Mouse (Mus musculus): ENCODE results near the gene Ankle1. TPM values are rescaled to one million over a fixed set of nuclear protein-coding genes. Genes with fewer than 3 reads are reported as not detected.
"Not testable (repeated sequence)": the region's sequence is repeated elsewhere in the genome, so short reads cannot be mapped to it uniquely, and the experiment has no call there.

Gene Ankle1
- total and polyA plus RNA-seq, 3 experiments = 0.31 TPM; not detected in 2

DNA sequence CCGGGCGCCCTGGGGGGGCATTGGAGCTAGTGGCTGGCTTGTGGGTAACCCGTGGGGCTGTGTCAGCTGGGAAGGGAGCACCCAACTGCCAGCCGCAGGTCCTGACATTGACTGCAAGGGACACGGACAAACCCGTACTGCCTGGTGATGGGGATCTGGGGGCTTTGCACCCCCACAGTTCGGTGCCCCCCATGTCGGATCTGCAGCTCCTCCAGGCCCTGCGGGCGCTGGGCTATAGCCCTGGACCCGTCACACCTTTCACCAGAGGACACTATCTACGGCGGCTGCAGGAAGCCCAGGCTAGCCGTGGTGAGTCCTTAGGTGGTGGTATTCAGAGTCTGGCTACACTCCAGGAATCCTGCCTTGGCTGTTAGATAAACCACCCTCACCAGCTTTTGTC lies 1.6 kb downstream of the Ankle1 start:
- Histone ChIP-seq H3K79me2 (replicated peaks; ENCODE audit: control insufficient read depth, insufficient read depth, low read length) (no peaks in the 10 kb centered on the region), H3K4me3 (no peak overlapping the region), H3K4me1 (ENCODE audit: control insufficient read depth, insufficient read depth, low read length) (peaks cover 5% of the 10 kb centered on the region), H3K27ac (no peak overlapping the region), H3K36me3 (ENCODE audit: control insufficient read depth, insufficient read depth, low read length) (no peaks in the 10 kb centered on the region), H3K9ac (ENCODE audit: low read depth, low read length) (no peak overlapping the region), H3K27me3 (ENCODE audit: control insufficient read depth, insufficient read depth, low read length) (no peaks in the 10 kb centered on the region)
- intact Hi-C loops (cut with DNase I) = loop anchor here (2.0 kb wide), 1 partner anchor 67 kb away; no protein-coding TSS in a partner anchor
- TF ChIP-seq POLR2A (IDR thresholded peaks at IDR 0.05; ENCODE audit: insufficient read depth, low read depth, low read length) (no peak), EP300 (IDR thresholded peaks at IDR 0.05; ENCODE audit: insufficient read depth, low read depth, low read length) (no peak), CTCF (IDR thresholded peaks at IDR 0.05) (no peak)
- peak in 1 of 2 experiments; percentile 17 for DNase-seq
- 89% methylated on average over 14 of the region's 14 CpGs for WGBS

DNA sequence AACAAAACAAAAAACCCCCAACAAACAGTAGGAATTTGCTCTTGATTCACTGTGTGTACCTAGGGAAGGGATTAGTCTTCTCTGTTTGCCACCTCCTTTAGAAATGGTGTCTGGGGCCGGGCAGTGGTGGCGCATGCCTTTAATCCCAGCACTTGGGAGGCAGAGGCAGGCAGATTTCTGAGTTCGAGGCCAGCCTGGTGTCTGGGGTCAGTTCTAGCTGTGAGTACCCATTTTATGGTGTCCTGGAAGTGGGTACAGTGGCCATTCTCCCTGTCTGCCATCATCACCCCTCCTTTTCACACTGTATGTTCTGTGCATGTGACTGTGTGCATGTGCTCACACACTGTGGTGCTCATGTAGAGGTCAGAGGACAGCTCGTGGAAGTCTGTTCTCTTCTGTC lies 2.4 kb downstream of the Ankle1 start:
- no peak for TF ChIP-seq POLR2A (IDR thresholded peaks at IDR 0.05; ENCODE audit: insufficient read depth, low read depth, low read length)
- no peak for TF ChIP-seq CTCF (IDR thresholded peaks at IDR 0.05)
- TF ChIP-seq EP300 (IDR thresholded peaks at IDR 0.05; ENCODE audit: insufficient read depth, low read depth, low read length) = no peak
- Histone ChIP-seq H3K4me1 (ENCODE audit: control insufficient read depth, insufficient read depth, low read length) (peaks cover 5% of the 10 kb centered on the region), H3K9ac (ENCODE audit: low read depth, low read length) (no peak overlapping the region), H3K36me3 (ENCODE audit: control insufficient read depth, insufficient read depth, low read length) (no peaks in the 10 kb centered on the region), H3K79me2 (replicated peaks; ENCODE audit: control insufficient read depth, insufficient read depth, low read length) (no peaks in the 10 kb centered on the region), H3K27ac (no peak overlapping the region), H3K4me3 (no peak overlapping the region), H3K27me3 (ENCODE audit: control insufficient read depth, insufficient read depth, low read length) (no peaks in the 10 kb centered on the region)
- no peak for DNase-seq
- WGBS = 92% methylated on average over 4 of the region's 4 CpGs
- intact Hi-C loops (cut with DNase I) = no loop called here

DNA sequence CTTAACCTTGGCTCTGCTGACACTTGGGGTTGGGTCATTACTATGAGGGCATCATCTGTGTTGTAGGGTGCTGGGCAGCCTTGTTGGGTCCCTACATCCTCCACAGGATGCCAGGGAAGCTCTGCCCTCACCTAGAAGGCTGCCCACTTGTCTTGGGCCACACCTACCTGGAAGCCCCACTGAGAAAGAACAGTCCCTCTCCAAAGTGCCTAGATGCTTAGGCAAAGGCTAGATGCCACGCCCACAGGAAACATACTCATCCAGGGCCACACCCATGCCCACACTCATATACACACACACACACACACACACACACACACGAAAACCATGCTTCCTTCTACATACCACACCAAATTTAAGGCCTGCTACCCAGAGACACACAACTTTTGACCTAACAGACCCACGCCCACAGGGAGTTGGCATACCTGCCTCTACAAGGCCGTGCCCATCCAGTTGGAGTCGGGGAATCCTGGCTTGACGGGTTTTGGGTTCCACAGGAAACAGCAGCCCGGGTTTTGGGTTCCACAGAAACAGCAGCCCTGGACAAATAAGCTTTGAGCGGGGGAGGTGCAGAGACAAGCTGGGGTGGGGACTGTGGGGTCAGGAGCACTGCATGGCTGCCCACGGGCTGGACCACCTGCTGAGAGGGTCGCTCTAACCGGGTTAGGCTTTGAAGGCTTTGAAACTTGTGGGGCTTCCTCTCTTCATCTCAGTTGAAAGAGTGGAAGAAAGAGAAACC lies 5.9 kb downstream of the Ankle1 start:
- Histone ChIP-seq H3K4me1 (ENCODE audit: control insufficient read depth, insufficient read depth, low read length) (no peaks in the 10 kb centered on the region), H3K79me2 (replicated peaks; ENCODE audit: control insufficient read depth, insufficient read depth, low read length) (no peaks in the 10 kb centered on the region), H3K27ac (no peak overlapping the region), H3K36me3 (ENCODE audit: control insufficient read depth, insufficient read depth, low read length) (no peaks in the 10 kb centered on the region), H3K9ac (ENCODE audit: low read depth, low read length) (no peak overlapping the region), H3K4me3 (no peak overlapping the region), H3K27me3 (ENCODE audit: control insufficient read depth, insufficient read depth, low read length) (no peaks in the 10 kb centered on the region)
- 46% methylated on average over 11 of the region's 11 CpGs for WGBS
- DNase-seq = peak in 1 of 2 experiments; percentile 12
- intact Hi-C loops (cut with DNase I) = loop anchor here (5.0 kb wide), 1 partner anchor 1116 kb away; no protein-coding TSS in a partner anchor
- no peak for TF ChIP-seq EP300 (IDR thresholded peaks at IDR 0.05; ENCODE audit: insufficient read depth, low read depth, low read length)
- no peak for TF ChIP-seq CTCF (IDR thresholded peaks at IDR 0.05)
- TF ChIP-seq POLR2A (IDR thresholded peaks at IDR 0.05; ENCODE audit: insufficient read depth, low read depth, low read length) = no peak

DNA sequence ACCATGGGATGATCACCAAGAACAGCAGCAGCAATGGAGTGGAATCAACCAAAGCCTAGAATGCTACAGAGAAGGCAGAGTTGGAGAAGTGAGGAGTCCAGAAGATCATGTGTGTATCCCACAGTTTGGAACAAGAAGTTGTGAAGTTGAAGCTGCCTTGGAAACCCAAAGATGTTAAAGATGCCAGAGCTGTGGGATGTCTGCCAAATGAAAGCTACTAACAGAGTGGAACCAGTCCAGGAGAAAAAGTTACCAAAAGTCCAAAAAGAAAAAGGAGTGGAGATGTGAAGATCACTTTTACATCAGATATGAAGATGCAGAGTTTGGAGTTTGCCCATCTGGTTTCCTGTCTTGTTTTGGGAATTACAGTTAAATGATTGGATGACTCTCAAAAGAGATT lies 16.3 kb downstream of the Ankle1 start:
- TF ChIP-seq EP300 (IDR thresholded peaks at IDR 0.05; ENCODE audit: insufficient read depth, low read depth, low read length) (no peak), CTCF (IDR thresholded peaks at IDR 0.05) (no peak), POLR2A (IDR thresholded peaks at IDR 0.05; ENCODE audit: insufficient read depth, low read depth, low read length) (no peak)
- H3K27ac ChIP-seq = no peak overlapping the region
- H3K4me3 ChIP-seq = no peak overlapping the region
- H3K4me1 ChIP-seq (ENCODE audit: control insufficient read depth, insufficient read depth, low read length) = no peaks in the 10 kb centered on the region
- H3K27me3 ChIP-seq (ENCODE audit: control insufficient read depth, insufficient read depth, low read length) = no peaks in the 10 kb centered on the region
- no peaks in the 10 kb centered on the region for H3K79me2 ChIP-seq (replicated peaks; ENCODE audit: control insufficient read depth, insufficient read depth, low read length)
- intact Hi-C loops (cut with DNase I) = no loop called here
- no peak overlapping the region for H3K9ac ChIP-seq (ENCODE audit: low read depth, low read length)
- no peak for DNase-seq
- H3K36me3 ChIP-seq (ENCODE audit: control insufficient read depth, insufficient read depth, low read length) = no peaks in the 10 kb centered on the region

DNA sequence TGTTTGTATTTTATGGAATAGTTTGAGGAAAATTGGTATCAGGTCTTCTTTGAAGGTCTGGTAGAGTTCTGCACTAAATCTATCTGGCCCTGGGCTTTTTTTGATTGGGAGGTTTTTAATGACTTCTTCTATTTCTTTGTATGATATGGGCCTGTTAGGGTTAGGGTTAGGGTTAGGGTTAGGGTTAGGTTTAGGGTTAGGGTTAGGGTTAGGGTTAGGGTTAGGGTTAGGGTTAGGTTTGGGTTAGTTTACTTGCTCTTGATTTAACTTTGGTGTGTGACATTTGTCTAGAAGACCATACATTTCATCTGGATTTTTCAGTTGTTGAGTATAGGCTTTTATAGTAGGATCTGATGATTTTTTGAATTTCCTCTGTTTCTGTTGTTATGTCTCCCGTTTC lies 27.1 kb downstream of the Ankle1 start:
- H3K79me2 ChIP-seq (replicated peaks; ENCODE audit: control insufficient read depth, insufficient read depth, low read length); H3K36me3 ChIP-seq (ENCODE audit: control insufficient read depth, insufficient read depth, low read length); intact Hi-C loops (cut with DNase I); DNase-seq; H3K27me3 ChIP-seq (ENCODE audit: control insufficient read depth, insufficient read depth, low read length); H3K4me3 ChIP-seq; H3K9ac ChIP-seq (ENCODE audit: low read depth, low read length); H3K4me1 ChIP-seq (ENCODE audit: control insufficient read depth, insufficient read depth, low read length); H3K27ac ChIP-seq: not testable (repeated sequence)
- WGBS = 76% methylated on average over 1 of the region's 1 CpGs

DNA sequence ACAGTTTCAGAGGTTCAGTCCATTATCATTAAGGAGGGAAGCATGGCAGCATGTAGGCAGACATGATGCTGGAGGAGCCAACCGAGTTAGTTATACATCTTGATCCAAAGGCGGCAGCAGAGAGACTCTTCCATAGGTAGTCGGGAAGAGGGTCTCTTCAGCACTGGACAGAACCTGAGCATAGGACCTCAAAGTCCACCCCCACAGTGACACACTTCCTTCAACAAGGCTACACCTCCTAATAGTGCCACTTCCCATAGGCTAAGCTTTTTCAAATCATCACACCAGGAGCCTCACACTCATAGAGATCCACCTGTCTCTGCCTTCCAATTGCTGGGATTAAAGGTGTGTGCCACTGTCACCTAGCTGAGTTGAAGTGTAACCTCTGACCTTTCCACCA lies 31.2 kb downstream of the Ankle1 start:
- WGBS = 55% methylated on average over 3 of the region's 3 CpGs
- no peak overlapping the region for H3K4me3 ChIP-seq
- no peaks in the 10 kb centered on the region for H3K79me2 ChIP-seq (replicated peaks; ENCODE audit: control insufficient read depth, insufficient read depth, low read length)
- no peak overlapping the region for H3K9ac ChIP-seq (ENCODE audit: low read depth, low read length)
- no peak for DNase-seq
- no peaks in the 10 kb centered on the region for H3K4me1 ChIP-seq (ENCODE audit: control insufficient read depth, insufficient read depth, low read length)
- intact Hi-C loops (cut with DNase I) = no loop called here
- TF ChIP-seq EP300 (IDR thresholded peaks at IDR 0.05; ENCODE audit: insufficient read depth, low read depth, low read length) (no peak), POLR2A (IDR thresholded peaks at IDR 0.05; ENCODE audit: insufficient read depth, low read depth, low read length) (no peak), CTCF (IDR thresholded peaks at IDR 0.05) (no peak)
- no peaks in the 10 kb centered on the region for H3K36me3 ChIP-seq (ENCODE audit: control insufficient read depth, insufficient read depth, low read length)
- H3K27me3 ChIP-seq (ENCODE audit: control insufficient read depth, insufficient read depth, low read length) = no peaks in the 10 kb centered on the region
- no peak overlapping the region for H3K27ac ChIP-seq
